Mouse (Mus musculus) fat pad, adult 2 months (tissue): ENCODE measurements around the gene Magi1.

Source experiments
- DNase-seq: peaks from one replicate; pipeline ENCODE4 v3.0.0-alpha.2; 2011; ENCODE audit warnings: low read depth, low spot score; ENCODE audit errors: extremely low read depth

Gene Magi1

DNA sequence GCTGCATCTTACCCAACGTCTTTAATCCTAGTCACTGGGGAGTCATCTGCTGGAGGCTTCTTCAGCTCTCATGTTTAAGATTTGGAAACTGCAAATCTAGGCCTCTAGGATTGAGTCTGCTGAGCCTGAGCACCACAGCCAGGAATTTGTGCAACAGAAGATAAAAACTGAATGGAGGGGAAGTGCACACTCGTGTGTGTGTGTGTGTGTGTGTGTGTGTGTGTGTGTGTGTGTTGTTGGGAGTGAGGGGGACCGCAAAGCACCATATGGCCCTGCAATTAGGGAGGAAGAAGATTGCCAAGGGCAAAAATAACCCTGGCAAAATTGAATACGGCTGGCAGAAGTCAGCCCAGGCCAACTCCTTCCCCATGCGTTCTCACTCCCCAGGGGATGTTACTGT, 439.1 kb downstream of the Magi1 start:
- DNase-seq: no peak

DNA sequence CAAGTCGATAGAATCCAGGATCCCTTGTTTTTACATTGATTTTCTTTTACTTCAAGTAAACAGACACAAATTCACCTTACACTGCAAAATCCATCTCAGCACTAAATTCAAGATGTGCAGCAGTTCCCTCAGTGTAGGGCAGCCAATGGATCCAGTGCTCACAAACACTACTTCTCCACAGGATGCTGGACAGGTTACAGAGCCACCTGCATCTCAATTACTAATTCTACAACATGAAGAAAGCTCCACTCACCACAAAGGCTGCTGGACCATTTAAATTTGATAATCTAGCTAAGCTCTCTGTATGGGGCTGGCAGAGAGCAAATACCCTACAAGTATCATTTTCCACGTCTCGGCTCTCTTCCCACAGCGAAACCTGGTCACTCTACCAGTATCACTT, 445.3 kb downstream of the Magi1 start:
- no peak for DNase-seq

DNA sequence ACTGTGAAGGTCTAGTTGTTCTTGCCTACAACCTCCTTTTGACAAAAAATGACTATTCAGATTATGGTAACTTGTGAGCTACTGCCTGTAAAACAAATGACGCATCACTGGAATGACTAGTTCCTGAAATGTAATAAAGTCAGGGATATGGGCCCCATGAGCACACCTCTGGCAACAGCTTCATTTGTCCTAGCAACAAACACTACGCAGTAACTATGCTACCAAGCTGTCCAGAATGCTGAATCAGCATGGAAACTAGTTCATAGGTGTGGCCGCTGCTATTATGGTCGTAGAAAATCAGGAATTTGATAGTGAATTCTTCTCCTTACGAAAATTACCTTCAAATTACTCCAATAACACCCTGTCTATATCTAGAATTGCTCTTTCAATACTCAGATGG, 447.1 kb downstream of the Magi1 start:
- DNase-seq: no peak

DNA sequence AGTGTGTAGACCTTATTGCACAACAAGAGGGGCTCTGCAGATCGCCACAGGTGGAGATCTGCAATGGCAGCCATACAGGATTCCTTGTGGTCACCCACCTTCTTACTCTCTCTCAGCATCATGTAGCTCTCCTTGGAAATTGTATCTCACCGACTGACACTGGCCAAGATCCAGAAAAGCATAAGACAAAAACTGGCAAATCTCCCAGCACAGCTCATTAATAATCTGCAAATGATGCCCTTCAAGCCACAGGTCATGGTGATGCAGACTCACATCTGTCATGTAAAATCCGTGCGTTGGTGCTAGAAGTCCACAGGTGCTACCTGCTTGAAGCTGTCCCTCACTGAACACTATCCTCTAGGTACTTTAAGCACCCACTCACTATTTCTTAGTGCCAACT, 448.5 kb downstream of the Magi1 start:
- no peak for DNase-seq

DNA sequence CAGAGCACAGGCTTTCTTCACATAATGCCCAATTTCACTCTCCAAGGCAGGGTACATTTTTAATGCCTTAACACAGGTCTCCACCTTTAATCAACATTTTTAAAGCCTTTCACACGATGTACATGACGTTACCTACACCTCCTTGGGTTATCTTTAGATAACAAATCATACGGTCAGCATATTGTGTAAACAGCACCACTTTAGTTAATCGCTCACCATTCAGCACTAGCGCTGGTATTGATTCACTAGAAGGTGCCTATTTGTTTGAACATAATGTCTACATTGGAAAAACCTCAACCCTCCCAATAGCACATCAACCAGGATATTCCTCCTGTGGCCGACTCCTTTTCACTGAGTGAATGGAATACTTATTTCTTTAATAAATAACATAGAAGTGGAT, 455.5 kb downstream of the Magi1 start:
- DNase-seq: no peak

DNA sequence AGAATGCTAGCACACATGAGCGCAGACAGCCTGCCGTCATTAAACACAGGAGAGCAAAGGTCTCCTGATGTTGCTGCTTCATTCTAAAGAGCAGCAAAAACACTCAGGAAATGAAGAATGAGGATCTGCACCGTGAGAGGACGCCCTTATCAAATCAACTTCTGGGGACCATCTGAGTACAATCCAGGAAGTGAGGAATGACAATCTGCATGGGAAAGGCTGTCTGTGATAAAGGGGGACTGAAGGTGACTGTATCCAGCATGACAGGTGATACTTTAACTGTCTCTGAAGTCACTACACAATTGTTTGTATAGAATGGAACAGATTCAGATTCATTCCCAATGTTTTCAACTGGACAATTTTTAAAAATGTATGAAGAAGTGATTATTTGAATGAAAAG, 456.8 kb downstream of the Magi1 start:
- no peak for DNase-seq

DNA sequence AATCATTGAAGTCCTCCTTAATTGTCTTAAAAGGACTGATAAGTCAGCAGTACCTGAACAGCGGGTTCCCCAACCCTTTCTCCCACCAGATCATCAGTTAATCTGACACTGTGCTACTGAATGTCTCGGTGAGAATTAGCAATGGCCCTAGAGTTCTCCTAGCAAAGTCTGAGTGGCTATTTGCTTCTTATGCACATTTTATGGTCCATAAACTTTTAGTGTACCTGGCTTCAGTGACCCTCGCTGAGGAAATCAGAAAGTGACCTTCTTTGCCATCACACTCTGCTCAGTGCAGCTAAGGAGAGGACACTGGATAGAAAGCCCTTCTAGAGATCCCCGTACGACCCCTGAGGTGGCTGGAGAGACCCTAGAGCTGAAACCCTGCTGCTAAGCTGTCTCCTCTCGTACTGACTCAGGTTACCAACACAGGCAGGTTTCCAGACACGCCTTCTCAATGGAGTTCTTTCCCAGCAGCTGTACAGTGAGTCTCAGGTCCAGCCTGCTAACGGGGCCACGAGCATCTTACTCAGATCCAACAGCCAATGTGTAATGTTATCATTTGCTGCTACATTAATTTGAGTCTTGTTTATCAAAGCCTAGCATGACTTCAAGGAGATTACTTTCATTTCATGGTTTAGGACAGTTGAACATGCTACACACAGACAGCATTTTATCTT, 461.4 kb downstream of the Magi1 start:
- DNase-seq: no peak

DNA sequence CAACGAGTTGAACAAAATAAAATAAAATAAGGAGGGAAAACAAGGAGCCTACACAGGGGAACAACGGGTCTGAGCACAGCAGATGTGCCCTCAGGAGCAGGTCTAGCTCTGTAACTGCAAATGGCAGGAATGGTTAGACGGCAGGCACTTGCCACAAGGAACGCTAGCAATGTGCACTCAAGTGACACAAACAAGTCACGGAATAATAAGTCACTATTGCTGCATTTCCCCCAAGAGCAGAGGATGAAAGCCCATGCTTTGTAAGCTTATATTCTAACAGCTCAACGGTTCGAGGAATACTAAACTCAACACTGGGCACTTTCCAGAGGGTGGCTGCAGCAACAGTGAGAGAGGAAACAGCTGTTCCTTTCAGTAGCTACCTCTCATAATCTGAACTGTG, 462.2 kb downstream of the Magi1 start:
- DNase-seq: no peak

DNA sequence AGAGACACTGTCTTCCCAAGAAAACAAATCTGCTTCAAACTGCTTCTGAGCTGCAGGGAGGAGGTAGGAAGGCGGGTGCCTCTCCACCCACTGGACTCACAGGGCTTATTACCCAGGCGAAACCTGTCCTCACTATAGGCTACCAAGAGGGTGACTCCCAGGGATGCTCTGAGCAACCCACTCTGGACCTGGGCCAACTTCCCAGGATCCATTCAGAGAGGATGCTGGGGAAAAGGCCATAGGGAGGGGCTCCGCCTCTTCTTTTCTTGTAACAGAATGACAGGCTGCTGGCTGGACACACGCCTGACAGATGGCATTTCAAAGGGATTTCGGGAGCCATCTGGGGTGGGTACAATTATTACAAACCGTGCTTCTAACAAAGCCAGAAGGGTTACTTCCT, 463.8 kb downstream of the Magi1 start:
- no peak for DNase-seq

DNA sequence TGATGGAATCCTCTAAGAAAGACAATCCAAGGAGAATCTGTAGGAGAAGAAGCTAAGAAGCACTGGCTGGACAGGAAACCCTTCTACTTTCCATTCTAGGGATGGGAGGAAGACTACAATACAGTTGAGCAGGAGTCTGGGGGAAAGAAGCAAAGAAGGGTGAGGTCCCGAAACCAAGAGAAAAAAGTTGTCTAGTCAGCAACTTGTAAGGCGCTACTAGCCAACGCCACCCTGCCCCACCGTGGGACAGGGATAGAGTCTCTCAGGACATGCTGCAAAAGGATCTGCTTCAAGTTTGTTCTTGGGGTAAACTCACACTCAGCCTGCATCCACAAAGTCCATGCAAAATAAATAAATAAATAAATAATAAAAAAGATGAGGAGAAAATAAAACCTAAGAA, 464.4 kb downstream of the Magi1 start:
- no peak for DNase-seq

DNA sequence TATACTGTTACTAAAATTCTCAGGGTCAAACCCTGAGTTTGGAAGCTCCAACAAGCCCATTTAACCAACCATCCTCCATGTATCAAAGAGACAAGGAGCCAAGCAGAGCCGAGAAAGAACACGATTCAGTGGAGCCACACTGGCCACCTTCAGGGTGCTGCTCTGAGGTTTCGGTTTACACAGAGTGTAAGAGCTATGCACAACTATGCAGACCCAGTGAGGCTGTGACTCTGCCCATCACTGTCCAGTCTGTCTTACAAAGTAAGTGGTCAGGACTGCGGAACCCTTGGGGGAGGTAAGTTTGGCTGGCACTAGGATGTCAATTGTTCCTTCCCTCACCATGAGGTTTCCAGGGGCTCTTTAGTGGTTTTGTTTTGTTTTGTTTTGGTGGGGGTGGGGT, 465.2 kb downstream of the Magi1 start:
- no peak for DNase-seq

DNA sequence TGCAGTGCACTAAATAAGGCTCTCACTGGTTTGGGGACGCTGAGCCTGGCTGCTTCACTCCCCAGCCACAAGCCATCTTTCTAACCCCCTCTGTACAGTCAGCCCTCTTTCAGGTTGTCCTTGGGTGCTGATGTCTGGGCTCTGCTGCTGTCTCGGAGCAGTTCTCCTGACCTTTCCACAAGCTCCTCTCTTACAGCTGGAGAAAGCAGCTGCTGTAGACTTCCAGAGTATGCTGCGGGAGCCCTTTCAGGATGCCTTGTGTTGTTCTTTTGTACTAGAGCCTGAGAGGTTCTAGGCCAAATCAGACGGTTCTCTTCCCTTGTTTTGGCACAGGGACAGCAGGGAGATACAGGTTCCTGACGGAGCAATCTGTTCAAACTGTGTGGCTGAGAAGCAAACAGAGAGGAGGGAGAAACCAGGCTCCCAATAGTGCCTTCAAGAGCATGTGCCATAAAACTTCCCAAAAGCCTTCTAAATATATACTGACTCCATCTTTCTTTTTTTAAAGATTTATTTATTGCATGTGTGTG, 478.2 kb downstream of the Magi1 start:
- DNase-seq: no peak

DNA sequence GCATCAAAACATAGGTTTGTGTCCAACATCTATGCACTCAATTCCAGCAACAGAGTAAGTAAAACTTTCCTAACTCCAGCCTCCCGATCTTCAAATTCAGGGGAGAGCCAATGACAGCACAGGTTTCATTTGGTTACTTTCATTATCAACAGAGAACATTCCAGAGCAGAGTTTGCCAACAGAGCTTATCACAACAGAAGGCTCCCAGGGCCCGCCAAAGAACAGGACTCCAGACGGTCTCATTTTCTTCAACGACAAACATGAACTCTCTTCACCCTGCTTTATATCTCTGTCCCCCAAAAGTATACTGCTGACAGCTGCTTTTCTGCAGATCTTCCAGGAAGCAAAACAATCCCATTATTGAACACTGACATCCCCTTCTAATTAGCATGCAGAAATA, 481.3 kb downstream of the Magi1 start:
- DNase-seq: no peak

DNA sequence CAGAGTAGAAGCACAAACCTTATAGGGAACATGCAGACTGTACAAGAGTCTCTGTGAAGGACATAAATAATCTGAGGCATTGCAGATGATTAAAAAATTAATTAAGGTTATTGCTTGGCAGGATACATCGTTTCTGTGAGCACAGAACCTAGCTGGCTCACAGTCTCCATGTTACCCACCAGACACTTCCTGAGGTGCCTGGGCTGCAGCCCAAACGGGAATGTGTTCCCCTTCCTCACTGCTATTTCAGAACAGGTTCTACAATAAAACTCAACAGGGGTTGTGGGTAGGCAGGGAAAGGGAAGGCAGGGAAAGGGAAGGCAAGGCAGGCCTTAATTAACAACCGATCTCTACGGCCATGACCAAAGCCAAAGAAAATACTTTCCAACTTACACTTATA, 483.3 kb downstream of the Magi1 start:
- no peak for DNase-seq

DNA sequence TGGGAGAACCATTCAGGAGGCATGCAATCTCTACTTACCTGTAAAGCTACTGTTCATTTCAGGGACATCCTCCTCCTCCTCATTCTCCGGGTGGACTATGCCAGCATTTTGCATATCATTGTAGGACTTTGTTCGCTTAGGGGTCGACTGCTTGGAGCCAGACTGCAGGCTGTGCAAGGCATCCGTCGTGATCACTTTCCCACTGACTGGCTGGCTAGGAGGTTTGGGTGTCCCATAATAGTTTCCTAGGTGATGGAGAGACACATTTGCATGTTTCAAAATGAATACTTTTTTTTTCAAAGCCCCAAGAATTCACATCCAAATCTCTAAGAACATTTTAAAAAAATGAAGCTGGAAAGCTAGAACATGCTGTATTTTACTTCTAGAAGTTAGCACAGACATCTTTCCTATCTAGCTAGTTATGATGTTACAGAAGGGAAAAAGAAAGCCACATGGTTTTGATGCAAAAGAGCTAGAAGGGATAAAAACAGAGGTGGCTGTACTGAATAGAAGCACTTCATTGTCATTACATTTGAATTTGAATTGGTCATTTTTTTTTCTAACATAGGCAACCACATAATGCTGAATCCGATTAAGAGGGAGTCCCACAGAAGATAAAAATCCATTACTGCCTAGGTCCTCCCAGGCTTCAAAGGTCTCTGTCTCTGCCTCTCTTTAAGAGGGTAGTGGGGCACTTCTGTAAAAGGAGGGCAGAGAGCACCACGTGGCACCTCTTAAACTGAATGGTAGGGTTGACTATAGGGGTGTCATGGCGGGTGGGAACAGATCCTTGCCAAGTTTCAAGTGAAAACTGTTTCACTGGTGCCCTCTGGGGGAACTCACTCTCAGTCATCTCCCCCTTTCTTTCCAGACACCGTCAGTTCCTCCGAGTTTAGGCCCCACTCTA, 491.2 kb downstream of the Magi1 start:
- DNase-seq: no peak

DNA sequence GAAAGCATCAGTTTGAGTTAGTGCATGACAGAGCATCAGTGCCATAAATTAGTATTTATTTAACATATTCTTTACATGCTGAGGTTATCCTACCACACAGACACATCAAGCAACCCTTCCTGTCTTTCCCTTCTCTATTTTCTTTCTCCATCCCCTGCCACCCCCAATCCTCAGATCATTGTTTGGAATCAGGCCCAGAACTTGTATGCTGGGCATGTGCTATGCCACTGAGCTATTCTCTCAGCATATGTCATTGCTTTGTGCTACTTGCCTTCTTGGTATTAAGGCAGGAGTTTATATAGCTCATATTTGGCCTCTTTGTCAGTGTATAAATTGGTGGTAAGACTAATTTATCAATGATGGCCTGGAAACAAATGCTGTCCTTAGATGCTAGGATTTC, 494.0 kb downstream of the Magi1 start:
- DNase-seq: no peak

DNA sequence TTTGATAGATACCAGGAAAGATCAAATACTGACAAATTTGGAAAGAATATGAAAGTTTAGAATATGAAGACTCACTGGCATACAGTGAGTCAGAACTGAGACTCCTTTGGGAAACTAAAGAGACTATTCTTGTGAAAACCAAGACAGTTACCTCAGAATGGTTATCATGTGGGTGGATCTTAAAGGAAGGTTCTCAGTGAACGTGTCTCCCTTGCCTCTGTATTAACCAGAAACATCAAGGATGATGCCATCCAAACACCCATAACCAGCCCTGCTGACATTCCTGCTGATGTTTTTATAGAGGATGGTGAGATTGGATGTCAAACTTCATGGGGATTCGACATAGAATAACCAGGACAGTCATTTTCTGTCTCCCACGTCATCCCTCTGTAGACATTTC, 496.7 kb downstream of the Magi1 start:
- no peak for DNase-seq

DNA sequence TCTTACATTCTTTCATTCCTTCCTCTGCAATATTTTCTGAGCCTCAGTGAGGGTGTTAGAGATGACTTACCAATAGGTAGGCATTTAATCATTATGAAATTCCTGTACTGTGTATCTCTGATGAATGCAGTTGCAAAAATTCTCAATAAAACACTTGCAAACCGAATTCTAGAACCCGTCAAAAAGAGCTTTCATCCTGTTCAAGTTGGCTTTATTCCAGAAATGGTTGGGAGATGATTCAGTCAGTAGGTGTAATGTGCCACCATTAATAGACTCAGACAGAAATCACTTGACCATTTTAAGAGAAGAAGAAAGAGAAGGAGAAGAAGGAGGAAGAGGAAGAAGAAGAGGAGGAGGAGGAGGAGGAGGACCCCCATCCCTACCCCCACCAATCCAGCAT, 497.5 kb downstream of the Magi1 start:
- no peak for DNase-seq

DNA sequence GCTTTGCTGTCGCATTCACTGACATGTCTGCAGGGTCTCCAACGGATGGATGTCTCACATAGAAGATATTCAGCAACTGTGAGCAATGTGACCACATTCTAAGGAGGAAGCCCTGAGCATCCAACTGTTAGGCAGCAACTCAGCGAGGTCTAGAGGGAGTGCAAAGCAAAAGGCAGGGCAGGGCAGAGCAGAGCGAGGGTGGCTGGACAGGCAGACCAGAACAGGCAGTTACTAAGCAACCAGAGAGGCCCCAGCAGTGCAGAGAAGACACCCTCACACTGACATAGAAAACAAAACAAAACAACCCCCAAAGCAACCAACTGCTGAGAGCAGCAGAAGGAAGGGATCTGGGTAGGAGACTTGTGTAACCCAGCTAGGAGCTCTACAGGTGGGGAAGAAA, 512.6 kb downstream of the Magi1 start:
- DNase-seq: no peak

DNA sequence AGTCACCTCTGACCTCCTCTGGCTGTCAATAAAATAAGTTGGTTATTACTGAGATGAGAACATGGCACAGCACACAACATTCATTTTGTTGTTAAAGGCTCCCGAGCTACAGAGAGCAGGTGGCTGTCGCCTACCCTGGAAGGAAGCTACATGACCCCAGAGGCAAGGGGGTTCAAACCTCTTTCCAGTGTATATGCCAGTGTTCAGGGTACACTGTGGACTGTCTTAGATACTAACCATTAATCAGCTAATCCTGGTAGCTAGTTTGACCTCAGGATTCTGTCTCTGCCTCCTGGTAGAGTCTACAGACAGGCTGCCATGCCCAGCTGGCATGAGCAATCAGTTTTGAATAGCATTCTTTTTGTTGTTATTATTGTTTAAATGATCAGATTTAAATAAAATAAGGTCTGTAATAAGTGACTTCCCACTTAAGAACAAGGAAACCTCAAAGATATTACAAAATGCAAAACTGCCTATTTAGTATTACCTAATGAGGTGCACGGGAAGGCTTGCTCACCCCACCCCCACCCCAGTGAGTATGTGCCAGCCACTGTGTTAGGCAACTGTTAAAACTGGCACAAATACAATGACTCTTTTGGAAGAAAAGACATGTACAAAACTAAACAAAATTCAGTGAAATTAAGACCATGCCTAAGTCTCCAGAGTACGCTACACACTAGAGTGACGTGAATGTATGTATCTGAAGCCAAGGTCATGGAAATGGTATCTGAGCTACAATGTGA, 513.3 kb downstream of the Magi1 start:
- no peak for DNase-seq

DNA sequence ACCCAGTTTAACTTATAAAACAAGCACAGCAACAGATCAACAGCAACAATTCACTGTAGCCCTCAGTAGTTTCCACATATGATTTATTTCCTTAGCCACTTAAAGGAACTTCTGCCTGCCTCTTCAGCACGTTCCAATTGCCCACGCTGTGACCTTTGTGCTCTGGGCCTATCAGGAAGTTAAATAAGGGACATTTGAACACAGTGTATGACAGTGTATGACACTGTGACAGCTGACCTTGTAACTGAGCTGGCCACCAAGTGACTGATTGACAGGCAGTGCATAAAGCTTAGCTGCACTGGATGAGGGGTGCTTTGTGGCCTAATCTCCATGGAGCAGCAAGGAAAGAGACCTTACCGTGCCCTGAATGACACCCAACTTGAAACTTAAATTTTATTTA, 525.6 kb downstream of the Magi1 start:
- no peak for DNase-seq
